Mouse (Mus musculus) cerebellum, adult 9-11 months (tissue): Measurements from ENCODE around the gene Atg10.
"Not testable (repeated sequence)": the region's sequence is repeated elsewhere in the genome, so short reads cannot be mapped to it uniquely, and the experiment has no call there.

Source experiments
- DNase-seq: peaks from one replicate; pipeline ENCODE4 v3.0.0; 2022

The Atg10 gene

GRCm38 (mm10) chr13:90993602-90994001, 230.2 kb downstream of the Atg10 start:
- DNase-seq = no peak

GRCm38 (mm10) chr13:90992948-90993347, 230.8 kb downstream of the Atg10 start:
- no peak for DNase-seq

- DNase-seq = no peak
Measured at GRCm38 (mm10) chr13:90988226-90988625, 235.5 kb downstream of the Atg10 start.

- no peak for DNase-seq
Measured at GRCm38 (mm10) chr13:90985417-90985816, 238.4 kb downstream of the Atg10 start.

GRCm38 (mm10) chr13:90984073-90984472, 239.7 kb downstream of the Atg10 start:
- DNase-seq = no peak

GRCm38 (mm10) chr13:90981798-90982197, 242.0 kb downstream of the Atg10 start:
- DNase-seq = no peak

- no peak for DNase-seq
Measured at GRCm38 (mm10) chr13:90980878-90981674, 242.7 kb downstream of the Atg10 start.

- DNase-seq = no peak
Measured at GRCm38 (mm10) chr13:90977057-90977456, 246.7 kb downstream of the Atg10 start.

- DNase-seq = no peak
Measured at GRCm38 (mm10) chr13:90973409-90973808, 250.4 kb downstream of the Atg10 start.

- DNase-seq = no peak
Measured at GRCm38 (mm10) chr13:90970259-90971017, 253.3 kb downstream of the Atg10 start.

GRCm38 (mm10) chr13:90968940-90969339, 254.8 kb downstream of the Atg10 start:
- no peak for DNase-seq

- peak; percentile 75 for DNase-seq
Measured at GRCm38 (mm10) chr13:90967422-90967821, 256.3 kb downstream of the Atg10 start.

- no peak for DNase-seq
Measured at GRCm38 (mm10) chr13:90965996-90966395, 257.8 kb downstream of the Atg10 start.

GRCm38 (mm10) chr13:90964511-90964910, 259.3 kb downstream of the Atg10 start:
- no peak for DNase-seq

GRCm38 (mm10) chr13:90962836-90963760, 260.7 kb downstream of the Atg10 start:
- DNase-seq = no peak

GRCm38 (mm10) chr13:90960591-90960990, 263.2 kb downstream of the Atg10 start:
- DNase-seq = no peak

GRCm38 (mm10) chr13:90958894-90959293, 264.9 kb downstream of the Atg10 start:
- no peak for DNase-seq

GRCm38 (mm10) chr13:90939600-90939999, 284.2 kb downstream of the Atg10 start:
- DNase-seq = no peak

- no peak for DNase-seq
Measured at GRCm38 (mm10) chr13:90939192-90939591, 284.6 kb downstream of the Atg10 start.

- no peak for DNase-seq
Measured at GRCm38 (mm10) chr13:90935852-90936251, 287.9 kb downstream of the Atg10 start.

GRCm38 (mm10) chr13:90933256-90933655, 290.5 kb downstream of the Atg10 start:
- DNase-seq = no peak

- peak; percentile 50 for DNase-seq
Measured at GRCm38 (mm10) chr13:90929847-90930246, 293.9 kb downstream of the Atg10 start.

GRCm38 (mm10) chr13:90928266-90928665, 295.5 kb downstream of the Atg10 start:
- not testable (repeated sequence) for DNase-seq
